Mouse (Mus musculus): Measurements from ENCODE around the gene Tiam1. TPM values are rescaled to one million over a fixed set of nuclear protein-coding genes. Genes with fewer than 3 reads are reported as not detected.

Tiam1 gene
- total RNA-seq, 2 experiments from 2014 or later, result 14.7 to 18.2 TPM

- peak; percentile 93 for DNase-seq
Measured at GRCm38 (mm10) chr16:89773657-89774552, 369.7 kb downstream of the Tiam1 start.

DNA sequence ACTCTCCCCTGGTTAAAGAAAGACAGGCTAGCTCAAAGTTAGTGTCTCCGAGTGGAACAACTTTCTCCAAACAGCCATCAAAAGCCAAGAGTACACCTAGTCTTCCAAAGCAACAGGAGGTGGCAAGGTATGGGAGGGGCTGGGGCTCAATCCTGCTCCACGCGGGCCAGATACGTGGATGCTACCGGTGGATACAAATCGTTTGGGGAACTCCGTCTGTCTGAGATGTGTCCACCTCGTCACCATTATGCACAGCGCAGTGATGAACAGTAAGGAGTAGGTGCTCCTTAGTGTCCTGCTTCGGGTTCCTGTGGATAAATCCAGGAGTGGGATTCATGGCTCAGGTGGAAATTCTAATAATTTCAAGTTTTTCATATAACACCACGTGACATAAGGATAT is 377.6 kb downstream of the Tiam1 start:
- DNase-seq, result no peak

DNA sequence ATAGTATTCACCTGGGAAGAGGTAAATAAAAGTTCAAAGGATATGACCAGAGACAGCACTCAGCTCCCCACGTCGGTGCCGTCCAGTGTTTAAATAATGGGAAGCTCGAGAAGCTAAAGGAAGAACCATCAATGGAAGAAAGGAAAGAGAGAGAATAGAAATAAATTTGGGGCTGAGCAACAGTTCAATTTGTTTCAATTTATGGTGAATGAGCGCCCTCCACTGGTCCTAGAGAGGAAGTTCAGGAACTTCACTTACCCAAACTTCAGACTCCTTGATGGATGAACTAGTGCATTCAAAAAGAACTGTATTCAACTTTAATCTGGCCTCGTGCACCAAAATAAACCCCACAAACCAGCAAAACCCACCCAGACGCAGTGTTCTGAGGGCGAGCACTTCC is 378.1 kb downstream of the Tiam1 start:
- DNase-seq, result peak; percentile 39

DNA sequence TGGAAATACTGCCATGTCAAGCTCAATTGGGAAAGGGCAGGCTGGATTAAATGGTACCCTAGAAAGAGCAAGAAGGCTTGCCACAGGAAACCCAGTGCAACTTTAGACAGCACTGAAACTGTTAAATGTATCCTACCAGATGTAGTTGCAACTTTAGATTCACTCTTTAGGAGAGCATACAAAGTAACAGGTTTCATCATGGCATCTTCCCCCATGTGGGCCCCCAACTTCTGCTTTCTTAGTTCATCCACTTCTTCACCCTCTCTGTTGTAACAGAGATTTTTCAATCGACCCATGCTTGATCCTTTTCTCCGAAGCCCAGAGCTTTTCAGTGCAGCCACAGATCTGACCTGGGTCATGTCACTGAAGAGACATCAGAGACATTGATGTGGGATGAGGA is 379.8 kb downstream of the Tiam1 start:
- no peak for DNase-seq

- no peak for DNase-seq
Measured at GRCm38 (mm10) chr16:89762523-89762922, 381.0 kb downstream of the Tiam1 start.

- peak; percentile 59 for DNase-seq
Measured at GRCm38 (mm10) chr16:89762096-89762495, 381.5 kb downstream of the Tiam1 start.

- DNase-seq, result no peak
Measured at GRCm38 (mm10) chr16:89757384-89757783, 386.2 kb downstream of the Tiam1 start.

DNA sequence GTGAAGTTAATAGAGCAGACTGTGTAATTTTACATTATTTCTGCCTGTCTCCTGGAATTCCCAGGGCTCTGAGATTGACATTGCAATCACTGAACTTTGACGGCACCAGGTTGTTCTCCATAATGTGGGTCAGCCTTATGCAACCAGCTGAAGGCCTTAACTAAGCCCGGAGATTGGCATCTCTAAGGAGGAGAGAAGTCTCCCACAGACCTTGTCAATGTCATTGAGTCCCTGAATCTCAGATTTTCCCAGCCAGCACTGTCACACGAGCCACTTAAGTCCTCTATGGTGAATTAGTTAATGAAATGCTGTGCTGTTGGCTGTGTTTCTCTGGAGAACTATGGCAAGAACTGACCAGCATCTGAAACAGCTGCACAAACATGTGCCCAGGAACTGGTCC is 388.9 kb downstream of the Tiam1 start:
- no peak for DNase-seq

GRCm38 (mm10) chr16:89747864-89748263 is 395.7 kb downstream of the Tiam1 start:
- peak; percentile 11 for DNase-seq

DNA sequence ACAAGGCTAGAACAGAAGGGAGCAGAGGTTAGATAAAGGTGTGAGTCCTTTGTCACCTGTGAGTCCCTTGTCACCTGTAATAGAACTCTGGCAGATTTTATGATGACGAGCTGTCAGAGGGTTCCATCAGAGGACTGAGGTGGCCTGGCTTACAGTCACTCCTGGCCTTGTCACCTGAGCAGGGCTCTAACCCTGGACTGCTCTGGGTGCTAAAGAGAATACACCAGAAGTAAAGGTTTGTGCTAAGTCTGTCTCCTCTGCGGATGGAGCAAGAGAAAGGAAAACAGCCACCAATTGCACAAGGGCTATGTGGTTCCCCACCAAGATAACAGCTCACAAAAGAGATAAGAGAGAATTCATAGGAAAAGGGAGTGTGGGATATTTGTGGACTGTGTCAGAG is 404.0 kb downstream of the Tiam1 start:
- no peak for DNase-seq

DNA sequence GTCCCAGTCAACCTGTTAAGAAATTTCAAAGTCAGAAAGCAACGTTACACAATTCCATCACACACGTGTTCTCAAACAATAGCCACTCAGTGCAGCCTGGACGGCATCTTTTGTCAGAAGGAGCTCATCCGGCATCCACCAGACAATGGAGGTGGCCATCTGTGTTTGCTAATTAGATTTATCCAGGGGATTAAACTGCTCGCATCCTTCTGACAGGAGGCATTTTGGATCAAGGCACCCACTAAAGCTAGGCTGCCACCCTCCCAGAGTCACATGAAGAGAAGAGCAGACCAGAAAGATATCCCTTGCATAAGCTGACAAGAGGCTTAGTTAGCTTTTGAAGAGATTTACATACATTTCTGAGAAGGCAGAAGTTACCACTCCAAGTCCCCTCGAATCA is 404.6 kb downstream of the Tiam1 start:
- no peak for DNase-seq

Other genes with a start within 250 kb of the Tiam1 start
- gene Sod1, start 77.0 kb upstream of the Tiam1 start, total RNA-seq (2021), result 100 to 1,000 TPM; 499 to 512 TPM
- 10 to 100 TPM; 31.1 to 36.3 TPM for gene Scaf4, start 140.7 kb upstream of the Tiam1 start, total RNA-seq (2021)
- 1 to 10 TPM; 7.2 to 8.4 TPM for gene Hunk, start 242.2 kb upstream of the Tiam1 start, total RNA-seq (2021)